Comparison of ENCODE assay signal across 14 mouse cellular contexts in genomic region chr13:28801210-28801954, GRCm38 (mm10).
DNase-seq lines count a peak whose midpoint lies in the region; ATAC-seq lines count a peak whose summit lies in the region.
"Had no signal": no experiment of that assay in that cellular context is flagged by ENCODE, and none has a peak within 500 bp of the region (broad histone marks: within the 10 kb centered on the region; RNA-seq: fewer than 3 reads in every experiment).

No protein-coding gene starts in this region.

- 0 out of 2 replicates have a peak, but pooled peaks cover 9% of the 10 kb centered on the region for H3K4me1 ChIP-seq in kidney, embryonic 16.5 days (ENCODE audit: insufficient read depth, low read length)
- H3K4me1 ChIP-seq in embryonic facial prominence, embryonic 14.5 days (ENCODE audit: control insufficient read depth, insufficient read depth, low read length), result peaks cover 15% of the 10 kb centered on the region
- peaks cover 37% of the 10 kb centered on the region for H3K4me1 ChIP-seq in hindbrain, embryonic 13.5 days (replicated peaks)

- H3K36me3 ChIP-seq in kidney, embryonic 16.5 days (ENCODE audit: insufficient read depth, low read length), result no peaks in the 10 kb centered on the region
- no peaks in the 10 kb centered on the region for H3K36me3 ChIP-seq in embryonic facial prominence, embryonic 14.5 days (ENCODE audit: control insufficient read depth, insufficient read depth, low read length)
- no peaks in the 10 kb centered on the region for H3K36me3 ChIP-seq in hindbrain, embryonic 13.5 days
- H3K36me3 ChIP-seq: G1E; limb, embryonic 15.5 days; lung, embryonic 15.5 days had no signal

- H3K27ac ChIP-seq in kidney, embryonic 16.5 days (ENCODE audit: low read length), result peak overlapping the region; percentile 31; the same call in 1 of the 2 replicates
- H3K27ac ChIP-seq in embryonic facial prominence, embryonic 14.5 days (replicated peaks; ENCODE audit: low read depth, low read length), result no peak overlapping the region
- H3K27ac ChIP-seq in hindbrain, embryonic 13.5 days, result peak overlapping the region; percentile 64
- H3K27ac ChIP-seq: limb, embryonic 15.5 days; lung, embryonic 15.5 days had no signal

- H3K4me3 ChIP-seq in kidney, embryonic 16.5 days (ENCODE audit: low read length), result no peak overlapping the region
- no peak overlapping the region for H3K4me3 ChIP-seq in embryonic facial prominence, embryonic 14.5 days (ENCODE audit: low read depth, low read length)
- no peak overlapping the region for H3K4me3 ChIP-seq in hindbrain, embryonic 13.5 days
- H3K4me3 ChIP-seq: limb, embryonic 15.5 days; lung, embryonic 15.5 days had no signal

- no peak for DNase-seq in kidney, postnatal 36 days
- peak; percentile 79 for DNase-seq in Muller cell, postnatal 12 days (ENCODE audit: inconsistent ontology term)
- DNase-seq in embryonic facial prominence, embryonic 14.5 days (ENCODE audit: low spot score), result no peak
- DNase-seq in MN1 (ENCODE audit: low spot score), result no peak
- DNase-seq in cerebellum, postnatal 25 days, result no peak
- DNase-seq in layer of hippocampus, adult 9-11 months, result no peak
- DNase-seq: B cell, adult 2 months; cerebellum, adult 9-10 months; kidney, postnatal 25 days had no signal

- ATAC-seq in kidney, embryonic 16.5 days (ENCODE audit: low FRiP score, low TSS enrichment), result peak; percentile 62
- 0 out of 2 replicates have a peak, but pooled peaks have one; percentile 43 for ATAC-seq in embryonic facial prominence, embryonic 14.5 days (ENCODE audit: low read depth)
- ATAC-seq in hindbrain, embryonic 13.5 days (ENCODE audit: low FRiP score), result 0 out of 2 replicates have a peak, but pooled peaks have one; percentile 40

- no peak overlapping the region for H3K4me2 ChIP-seq in kidney, embryonic 16.5 days (replicated peaks; ENCODE audit: low read depth, low read length)
- no peak overlapping the region for H3K4me2 ChIP-seq in embryonic facial prominence, embryonic 14.5 days (ENCODE audit: low read depth, low read length)
- no peak overlapping the region for H3K4me2 ChIP-seq in hindbrain, embryonic 13.5 days
- H3K4me2 ChIP-seq: limb, embryonic 15.5 days; lung, embryonic 15.5 days had no signal

- WGBS in kidney, embryonic 16.5 days, result 45% methylated on average over 8 of the region's 8 CpGs
- 52% methylated on average over 8 of the region's 8 CpGs for WGBS in embryonic facial prominence, embryonic 14.5 days
- WGBS in hindbrain, embryonic 13.5 days, result 31% methylated on average over 8 of the region's 8 CpGs

- H3K9ac ChIP-seq in kidney, embryonic 16.5 days (replicated peaks; ENCODE audit: low read length), result no peak overlapping the region
- H3K9ac ChIP-seq in embryonic facial prominence, embryonic 14.5 days (ENCODE audit: low read depth, low read length), result no peak overlapping the region
- no peak overlapping the region for H3K9ac ChIP-seq in hindbrain, embryonic 13.5 days
- H3K9ac ChIP-seq: limb, embryonic 15.5 days; lung, embryonic 15.5 days had no signal

- no peaks in the 10 kb centered on the region for H3K27me3 ChIP-seq in kidney, embryonic 16.5 days (ENCODE audit: insufficient read depth, low read length)
- no peaks in the 10 kb centered on the region for H3K27me3 ChIP-seq in embryonic facial prominence, embryonic 14.5 days (replicated peaks; ENCODE audit: control insufficient read depth, insufficient read depth, low read length)
- no peaks in the 10 kb centered on the region for H3K27me3 ChIP-seq in hindbrain, embryonic 13.5 days
- H3K27me3 ChIP-seq: limb, embryonic 15.5 days; lung, embryonic 15.5 days had no signal

- no peaks in the 10 kb centered on the region for H3K9me3 ChIP-seq in kidney, embryonic 16.5 days (ENCODE audit: low read length)
- H3K9me3 ChIP-seq in embryonic facial prominence, embryonic 14.5 days (ENCODE audit: control insufficient read depth, low read length), result no peaks in the 10 kb centered on the region
- H3K9me3 ChIP-seq in hindbrain, embryonic 13.5 days, result no peaks in the 10 kb centered on the region
- H3K9me3 ChIP-seq: G1E; limb, embryonic 15.5 days; lung, embryonic 15.5 days had no signal
